Mouse (Mus musculus) erythroblast, embryonic 14.5 days (primary cell): ENCODE results near the gene Nfib.

Experiments used
- GATA1 ChIP-seq: IDR thresholded peaks from 2 replicates; pipeline ENCODE4 v1.6.1; 2012; ENCODE audit warnings: low read length, inconsistent platforms, mixed read lengths
- TAL1 ChIP-seq: IDR thresholded peaks from 3 replicates; pipeline ENCODE4 v1.6.1; 2012; ENCODE audit warnings: low read length, inconsistent platforms, mixed read lengths

DNA sequence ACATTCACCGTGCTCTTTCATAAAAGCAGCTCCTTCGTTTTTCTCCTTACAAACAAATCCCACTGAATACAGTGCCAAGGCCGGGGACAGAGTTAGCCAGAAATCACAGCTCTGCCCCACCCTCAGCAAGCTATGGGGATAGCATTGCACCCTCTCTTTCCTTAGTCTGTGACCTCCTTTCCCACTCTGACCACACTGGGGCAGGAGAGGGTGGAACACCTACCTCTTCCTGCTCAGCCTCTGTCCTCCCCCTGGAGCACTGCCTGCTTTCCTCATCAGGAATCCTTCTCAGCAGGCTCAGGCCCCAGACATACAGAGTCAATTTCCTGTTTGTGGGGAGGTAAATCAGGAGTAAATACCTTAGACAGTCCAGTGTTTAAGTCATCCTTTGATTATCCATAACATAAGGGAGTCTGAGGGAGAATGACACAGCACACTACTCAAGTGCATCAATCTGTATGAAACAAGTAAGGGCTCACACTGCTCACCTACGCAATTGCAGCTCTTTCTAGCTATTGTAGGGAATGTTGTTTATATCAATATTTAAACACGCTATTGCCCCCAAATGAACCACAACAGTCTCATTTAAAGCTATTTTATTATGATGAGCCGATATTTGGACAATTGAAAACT, 41.7 kb downstream of the Nfib start:
- no peak for TF ChIP-seq TAL1
- TF ChIP-seq GATA1 = no peak
